Mouse (Mus musculus) stomach, postnatal 0 days (tissue): Measurements from ENCODE around the gene Dydc1.

Experiments used
- CTCF ChIP-seq: IDR thresholded peaks from 2 replicates; pipeline ENCODE4 v1.5.1; 2016; ENCODE audit warnings: antibody characterized with exemption, low read depth, mild to moderate bottlenecking, moderate library complexity
- EP300 ChIP-seq: optimal IDR thresholded peaks from 2 replicates; pipeline ENCODE3; 2016; ENCODE audit warnings: antibody characterized with exemption

DNA sequence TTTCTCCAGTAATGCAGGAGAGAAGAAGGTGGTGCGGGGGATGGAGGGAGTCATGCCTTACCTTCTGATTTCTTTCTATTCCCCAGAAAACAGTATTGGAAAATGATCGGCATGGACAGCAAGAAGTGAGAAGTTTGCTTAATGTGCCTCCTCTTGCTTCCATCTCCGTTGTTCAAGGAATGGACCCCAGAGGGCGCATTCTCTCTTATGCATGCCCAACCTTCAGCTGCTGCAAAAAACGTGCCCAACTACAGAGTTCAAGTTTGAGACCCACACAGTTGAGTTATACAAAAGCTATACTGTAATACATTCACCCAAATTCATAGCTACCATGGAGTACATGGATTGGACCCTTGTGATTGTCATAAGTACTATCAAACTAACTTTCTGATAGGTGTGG lies 20.2 kb upstream of the Dydc1 start:
- TF ChIP-seq CTCF (peak; percentile 53), EP300 (no peak)
